8 mouse cellular contexts compared by ENCODE assay signal in the genomic region with DNA sequence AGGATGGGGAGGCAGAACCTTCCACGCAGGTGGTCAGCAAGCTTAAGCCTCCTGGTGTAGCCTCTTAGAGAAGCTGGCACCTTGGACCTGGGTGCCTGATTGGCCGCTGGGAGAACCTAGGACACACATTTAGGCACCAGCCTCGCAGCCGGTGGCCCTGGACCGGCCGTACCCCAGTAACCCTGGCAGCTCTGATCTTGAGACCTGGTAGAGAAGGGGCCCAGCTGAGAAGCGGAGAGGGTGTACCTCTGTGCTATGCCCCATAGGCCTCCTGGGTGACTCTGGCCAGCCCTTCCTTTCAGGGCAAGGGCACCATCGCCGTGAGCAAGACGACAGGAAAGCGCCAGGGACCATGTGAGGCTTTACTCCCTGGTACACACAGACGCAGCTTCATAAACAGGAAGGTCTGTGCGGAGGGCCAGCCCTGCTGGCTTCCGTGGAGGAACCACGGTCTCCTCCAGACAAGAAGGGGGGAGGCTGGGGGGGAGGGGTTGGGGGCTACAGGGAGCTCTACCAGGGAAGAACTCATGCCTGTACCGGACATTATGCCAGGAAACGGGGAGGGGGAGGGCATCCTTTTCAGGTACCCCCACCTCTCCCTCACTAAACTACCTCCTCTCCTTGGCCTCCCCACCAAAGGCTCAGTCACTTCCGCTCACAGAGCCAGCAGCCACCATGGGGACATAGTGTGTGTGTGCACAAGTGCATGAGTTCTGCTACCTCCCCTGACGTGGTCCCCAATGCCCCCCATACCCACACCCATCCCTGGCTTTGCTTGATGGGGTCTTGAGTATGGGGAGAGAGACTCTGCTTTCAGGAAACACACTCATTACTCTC. TPM values are rescaled to one million over a fixed set of nuclear protein-coding genes. Genes with fewer than 3 reads are reported as not detected.
DNase-seq lines count a peak whose midpoint lies in the region; ATAC-seq and TF ChIP-seq lines count a peak whose summit lies in the region.

No protein-coding gene starts in this region.

- H3K9me3 ChIP-seq in CH12.LX (replicated peaks; ENCODE audit: low read length), result peaks cover 13% of the 10 kb centered on the region
- peaks cover 5% of the 10 kb centered on the region; the same call in 1 of the 2 replicates for H3K9me3 ChIP-seq in embryonic facial prominence, embryonic 10.5 days

- TF ChIP-seq RAD21 in CH12.LX (IDR thresholded peaks at IDR 0.05; ENCODE audit: low read depth, low read length), result no peak

- no peak for TF ChIP-seq CTCF in CH12.LX (conservative IDR thresholded peaks at IDR 0.05 in 1 of 2, IDR thresholded peaks at IDR 0.05 in 1 of 2; ENCODE audit: low read depth in 2 of 2, low read length in 2 of 2)

- no peak; the same call in 1 of the 2 replicates for TF ChIP-seq POLR2A in CH12.LX (IDR thresholded peaks at IDR 0.05; ENCODE audit: low read depth, low read length)

- dilution Hi-C loops in CH12.LX (cut with MboI; ENCODE audit: extremely low pct_ligation_motif_present, extremely low pct_unique_long_range_greater_than_20kb, low sequenced_read_pairs), result no loop called here

- peak; percentile 55 for DNase-seq in CH12.LX (ENCODE audit: extremely low read depth)
- peak; percentile 33 for DNase-seq in embryonic facial prominence, embryonic 10.5 days (ENCODE audit: low spot score)
- DNase-seq in heart, postnatal 25 days (ENCODE audit: low spot score), result peak; percentile 49
- DNase-seq in kidney, postnatal 4 days, result peak; percentile 47 to 60
- peak; percentile 58 to 70 for DNase-seq in thymus, adult 18-20 months
- no peak for DNase-seq in Muller cell, postnatal 12 days (ENCODE audit: inconsistent ontology term)
- no peak for DNase-seq in cerebellum, adult 11-12 months

- peaks cover 11 to 40% of the 10 kb centered on the region in 2 experiments for H3K4me1 ChIP-seq in CH12.LX (ENCODE audit: control insufficient read depth in 1 of 2, insufficient read depth in 2 of 2)
- peaks cover 62% of the 10 kb centered on the region for H3K4me1 ChIP-seq in embryonic facial prominence, embryonic 10.5 days

- H3K79me2 ChIP-seq in CH12.LX (replicated peaks; ENCODE audit: control insufficient read depth, extremely low read depth, insufficient read depth, poor library complexity, severe bottlenecking), result peaks cover 11% of the 10 kb centered on the region

- H3K27me3 ChIP-seq in CH12.LX (replicated peaks), result no peaks in the 10 kb centered on the region
- H3K27me3 ChIP-seq in embryonic facial prominence, embryonic 10.5 days (replicated peaks; ENCODE audit: low read depth, poor library complexity, severe bottlenecking), result peaks cover 22% of the 10 kb centered on the region

- intact Hi-C loops in heart, postnatal 25 days (cut with DNase I), result no loop called here

- WGBS in embryonic facial prominence, embryonic 10.5 days, result 64% methylated on average over 19 of the region's 19 CpGs

- H3K27ac ChIP-seq in CH12.LX (ENCODE audit: insufficient read depth, low read depth), result peak overlapping the region; percentile 58
- H3K27ac ChIP-seq in embryonic facial prominence, embryonic 10.5 days (replicated peaks), result peak overlapping the region; percentile 89

- TF ChIP-seq EP300 in CH12.LX (IDR thresholded peaks at IDR 0.05; ENCODE audit: low read length), result no peak

- H3K9ac ChIP-seq in CH12.LX (ENCODE audit: insufficient read depth, low read depth), result peak overlapping the region; percentile 71

- peak overlapping the region; percentile 74 to 84 (median 82) for H3K4me3 ChIP-seq in CH12.LX (replicated peaks in 1 of 3; ENCODE audit: low read depth in 2 of 3, low read length in 2 of 3, poor library complexity in 1 of 3)
- peak overlapping the region; percentile 53 for H3K4me3 ChIP-seq in embryonic facial prominence, embryonic 10.5 days

- ATAC-seq in megakaryocyte progenitor cell, adult 5-6 weeks (replicated peaks; ENCODE audit: poor library complexity), result peak; percentile 35

- in situ Hi-C loops in CH12.LX (cut with MboI; ENCODE audit: low pct_ligation_motif_present, low pct_unique_long_range_greater_than_20kb, low sequenced_read_pairs), result no loop called here

- peaks cover 11 to 43% of the 10 kb centered on the region in 2 experiments for H3K36me3 ChIP-seq in CH12.LX (replicated peaks in 1 of 2; ENCODE audit: control insufficient read depth in 1 of 2, insufficient read depth in 1 of 2, low read length in 1 of 2)
- H3K36me3 ChIP-seq in embryonic facial prominence, embryonic 10.5 days (replicated peaks), result peaks cover 40% of the 10 kb centered on the region

- H3K4me2 ChIP-seq in CH12.LX (ENCODE audit: insufficient read depth, low read depth, poor library complexity, severe bottlenecking), result peak overlapping the region; percentile 90

TF ChIP-seq in CH12.LX, 34 proteins besides CTCF, POLR2A, EP300 and RAD21:
- no peak for TF ChIP-seq TBP (conservative IDR thresholded peaks at IDR 0.05; ENCODE audit: low read depth, low read length)
- TF ChIP-seq MXI1 (IDR thresholded peaks at IDR 0.05; ENCODE audit: low read depth, low read length), result peak; percentile 66
- no peak for TF ChIP-seq CHD2 (IDR thresholded peaks at IDR 0.05; ENCODE audit: low read length)
- peak; percentile 38 for TF ChIP-seq ELF1 (IDR thresholded peaks at IDR 0.05; ENCODE audit: low read depth, low read length)
- 0 out of 2 replicates have a peak, but pooled peaks have one; percentile 6 for TF ChIP-seq BHLHE40 (IDR thresholded peaks at IDR 0.05; ENCODE audit: low read depth, low read length)
- TF ChIP-seq SIN3A (IDR thresholded peaks at IDR 0.05; ENCODE audit: low read length), result 0 out of 2 replicates have a peak, but pooled peaks have one; percentile 19

RNA-seq across cellular contexts. Expression of gene Mfng, which starts 1.5 kb away (rescaled TPM):
- total RNA-seq in CH12.LX (2012; rRNA removed) (35.2 and 43.2 TPM in 2 replicates), CH12.LX (2014; rRNA removed) (46.5 and 52.5 TPM in 2 replicates)
- polyA plus RNA-seq in CH12.LX (2012; ENCODE audit: insufficient read length, low read depth), result 57.7 and 63.7 TPM in 2 replicates
- 36.4 and 39.0 TPM in 2 replicates for polyA plus RNA-seq in embryonic facial prominence, embryonic 10.5 days (2016; fragmentation: Nextera tagmentation; extraction: Ambion mirVana)
- 10 to 100 TPM; 11.6 to 13.2 TPM for total RNA-seq in heart, postnatal 25 days (2021)
- total RNA-seq in megakaryocyte progenitor cell, adult 5-6 weeks (2015), result 13.3 and 13.6 TPM in 2 replicates
- 10.0 and 10.5 TPM in 2 replicates for total RNA-seq in megakaryocyte progenitor cell, adult 5-6 weeks (2017)

RNA-seq across cellular contexts. Expression of gene Card10, which starts 31.1 kb away (rescaled TPM):
- total RNA-seq in CH12.LX (2012; rRNA removed), result 0.08 TPM in 1 of 2 replicates, not detected in the other
- total RNA-seq in CH12.LX (2014; rRNA removed), result not detected in 2 replicates
- polyA plus RNA-seq in CH12.LX (2012; ENCODE audit: insufficient read length, low read depth), result not detected in 2 replicates
- polyA plus RNA-seq in embryonic facial prominence, embryonic 10.5 days (2016; fragmentation: Nextera tagmentation; extraction: Ambion mirVana), result 3.3 and 4.3 TPM in 2 replicates
- total RNA-seq in heart, postnatal 25 days (2021), result 10 to 100 TPM; 14.8 to 18.3 TPM
- total RNA-seq in megakaryocyte progenitor cell, adult 5-6 weeks (2015), result 0.20 and 0.78 TPM in 2 replicates
- total RNA-seq in megakaryocyte progenitor cell, adult 5-6 weeks (2017), result 0.12 and 0.14 TPM in 2 replicates

RNA-seq across cellular contexts. Expression of gene Elfn2, which starts 53.2 kb away (rescaled TPM):
- total RNA-seq in CH12.LX (2012; rRNA removed), result not detected in 2 replicates
- total RNA-seq in CH12.LX (2014; rRNA removed), result not detected in 2 replicates
- 0.06 TPM in 1 of 2 replicates, not detected in the other for polyA plus RNA-seq in CH12.LX (2012; ENCODE audit: insufficient read length, low read depth)
- polyA plus RNA-seq in embryonic facial prominence, embryonic 10.5 days (2016; fragmentation: Nextera tagmentation; extraction: Ambion mirVana), result 0.05 and 0.16 TPM in 2 replicates
- 1 to 10 TPM; 1.4 to 2.5 TPM for total RNA-seq in heart, postnatal 25 days (2021)
- not detected in 2 replicates for total RNA-seq in megakaryocyte progenitor cell, adult 5-6 weeks (2015)
- total RNA-seq in megakaryocyte progenitor cell, adult 5-6 weeks (2017), result 0.04 TPM in 1 of 2 replicates, not detected in the other

Comparison
In these comparisons a context has a peak if more than half of its experiments do, and no peak if none do; other contexts are left out.
1. DNase-seq: peak in CH12.LX (single experiment), embryonic facial prominence, embryonic 10.5 days (single experiment), heart, postnatal 25 days (single experiment), kidney, postnatal 4 days (2 of 2) and thymus, adult 18-20 months (2 of 2); none in Muller cell, postnatal 12 days (single experiment) and cerebellum, adult 11-12 months (single experiment).
2. RNA of gene Card10, which starts 31.1 kb away (total RNA-seq): 14.8 to 18.3 TPM in heart, postnatal 25 days; 0.12 to 0.78 TPM in megakaryocyte progenitor cell, adult 5-6 weeks and 0.08 TPM in CH12.LX; every median in the first group is over 4 times any median in the second.